Mouse (Mus musculus): Measurements from ENCODE around the gene Dpp9. TPM values are rescaled to one million over a fixed set of nuclear protein-coding genes. Genes with fewer than 3 reads are reported as not detected.

Gene Dpp9
- total RNA-seq, 1 experiment from 2014 or later = 40.4 TPM

- DNase-seq = no peak
Measured at GRCm38 (mm10) chr17:56182975-56183657, 35.6 kb downstream of the Dpp9 start.

GRCm38 (mm10) chr17:56175416-56175815, 43.3 kb downstream of the Dpp9 start:
- no peak for DNase-seq

GRCm38 (mm10) chr17:56173401-56174046, 45.2 kb downstream of the Dpp9 start:
- DNase-seq = no peak

GRCm38 (mm10) chr17:56171881-56172280, 46.8 kb downstream of the Dpp9 start:
- no peak for DNase-seq

DNA sequence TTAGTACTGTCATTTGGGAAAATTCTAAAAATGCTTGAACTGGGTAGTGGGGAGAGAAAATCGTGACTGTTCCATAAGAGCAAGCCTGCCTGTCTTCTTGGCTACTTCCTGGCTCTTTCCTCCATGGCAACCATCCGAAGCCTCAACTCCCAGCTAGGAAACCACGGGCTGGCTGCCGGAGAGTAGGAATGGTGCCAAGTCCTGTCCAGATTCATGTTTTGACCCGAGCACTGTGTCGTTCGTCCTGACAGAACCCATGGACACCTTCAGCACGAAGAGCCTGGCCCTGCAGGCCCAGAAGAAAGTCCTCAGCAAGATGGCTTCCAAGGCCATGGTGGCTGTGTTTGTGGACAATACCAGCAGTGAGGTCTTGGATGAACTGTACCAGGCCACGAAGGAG, 47.2 kb downstream of the Dpp9 start:
- no peak for DNase-seq

GRCm38 (mm10) chr17:56170636-56171035, 48.1 kb downstream of the Dpp9 start:
- no peak for DNase-seq

DNA sequence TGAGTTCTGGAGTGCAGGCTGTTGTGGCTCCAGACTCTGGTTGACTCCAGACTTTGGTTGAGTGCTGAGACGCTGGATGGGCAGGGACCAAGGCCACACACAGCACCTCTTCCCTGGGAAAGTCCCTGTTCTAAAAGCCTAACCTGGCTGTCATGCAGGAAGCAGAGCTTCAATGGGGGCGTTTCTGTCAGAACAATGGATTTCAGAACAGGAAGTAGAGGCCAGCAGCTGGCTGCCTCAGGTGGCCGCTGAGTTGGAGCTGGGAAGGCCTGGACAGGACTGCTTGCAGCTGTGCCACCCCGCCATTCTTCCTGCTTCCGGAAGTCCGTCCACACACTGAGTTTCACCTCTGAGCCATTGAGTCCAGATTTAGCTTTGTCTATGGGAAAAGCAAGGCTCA, 48.9 kb downstream of the Dpp9 start:
- no peak for DNase-seq

DNA sequence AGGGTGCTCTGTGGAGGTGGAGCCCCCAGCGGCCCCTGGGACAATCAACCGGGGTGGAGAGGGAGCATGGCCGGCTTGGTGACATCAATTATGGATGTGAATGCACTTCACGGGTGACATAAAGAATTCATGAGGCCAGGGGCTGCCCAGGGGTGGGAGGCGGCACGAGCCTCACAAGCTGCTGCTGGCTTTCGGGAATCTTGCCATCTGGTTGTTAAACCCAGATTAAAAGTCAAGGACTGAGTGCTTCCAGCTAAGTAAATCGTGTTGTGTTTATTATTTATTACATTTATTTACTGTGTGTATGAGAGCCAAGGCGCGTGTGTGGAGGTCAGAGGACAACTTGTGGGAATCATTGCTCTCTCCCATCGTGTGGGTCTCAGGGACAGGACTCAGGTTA, 53.0 kb downstream of the Dpp9 start:
- no peak for DNase-seq

GRCm38 (mm10) chr17:56164510-56164909, 54.2 kb downstream of the Dpp9 start:
- DNase-seq = no peak

DNA sequence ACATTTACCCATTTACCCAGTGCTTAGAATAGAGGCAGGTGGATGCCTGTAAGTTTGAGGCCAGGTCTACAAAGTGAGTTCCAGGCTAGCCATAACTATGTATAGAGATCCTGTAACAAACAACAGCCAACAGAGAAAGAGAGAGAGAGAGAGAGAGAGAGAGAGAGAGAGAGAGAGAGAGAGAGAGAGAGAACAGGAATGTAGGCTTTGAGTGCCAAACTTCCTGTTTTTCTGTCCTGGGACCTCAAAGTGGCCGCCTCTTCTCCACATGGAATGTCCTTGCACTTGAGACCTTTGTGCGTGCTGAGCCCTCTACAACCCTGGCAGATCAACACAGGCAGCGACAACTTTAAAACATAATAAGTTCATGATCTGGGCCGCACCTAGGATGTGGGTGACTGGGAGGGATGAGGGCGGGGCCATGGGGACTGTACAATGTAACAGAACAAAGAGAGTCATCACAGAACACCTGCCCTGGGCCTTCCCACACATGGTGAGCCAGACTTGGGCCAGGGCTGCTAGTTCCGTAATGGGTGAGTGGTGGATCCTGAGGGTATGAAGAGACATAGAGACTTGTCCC, 55.1 kb downstream of the Dpp9 start:
- DNase-seq = no peak

DNA sequence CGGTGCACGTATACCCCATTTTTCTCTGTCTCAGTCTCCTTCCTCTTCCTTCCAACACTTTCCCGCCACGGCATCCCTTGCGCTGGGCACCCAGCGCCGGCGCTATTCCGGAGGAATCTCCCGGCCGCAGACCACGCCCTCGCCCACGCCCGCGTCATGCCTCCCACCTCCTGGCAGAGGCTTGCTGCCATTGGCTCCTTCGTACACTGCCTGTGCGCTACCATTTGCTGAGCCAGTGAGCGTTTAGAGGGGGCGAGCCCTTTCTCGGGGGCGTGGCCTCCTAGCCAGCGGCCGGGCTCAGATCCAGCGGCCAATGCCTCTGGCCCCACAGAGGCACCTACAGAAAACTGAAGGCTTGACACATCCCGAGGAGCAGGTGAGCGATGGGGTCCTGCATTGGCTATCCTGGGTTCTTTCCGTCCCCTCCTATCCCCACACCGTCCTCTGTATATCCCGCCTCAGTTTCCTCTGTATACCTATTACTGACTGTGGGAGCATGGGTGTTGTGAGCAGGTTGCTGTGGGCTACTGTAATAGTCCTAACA, 56.4 kb downstream of the Dpp9 start, which contains the start of gene Tnfaip8l1:
Tnfaip8l1 (plus strand) TSS at position 247 of the 544 bp plus-strand sequence.
- DNase-seq = peak; percentile 96

DNA sequence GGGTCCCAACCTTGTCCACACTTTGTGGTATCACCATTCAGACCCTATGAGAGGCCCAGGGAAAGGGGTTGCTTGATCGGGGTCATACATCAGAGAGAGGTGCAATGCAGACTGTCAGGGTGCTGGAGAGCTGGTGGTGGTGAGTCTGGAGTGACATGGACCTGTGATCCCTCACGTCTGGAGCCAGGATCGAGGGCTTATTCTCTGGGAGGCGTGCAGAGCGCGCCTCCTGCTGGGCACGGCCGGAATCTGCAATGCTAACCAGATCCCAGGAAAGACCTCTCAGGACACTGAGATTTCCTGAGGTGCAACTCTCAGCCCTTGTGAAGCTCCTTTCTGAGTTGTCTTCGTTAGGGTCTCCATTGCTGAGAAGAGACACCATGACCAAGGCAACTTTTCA, 59.0 kb downstream of the Dpp9 start:
- DNase-seq = peak; percentile 67

DNA sequence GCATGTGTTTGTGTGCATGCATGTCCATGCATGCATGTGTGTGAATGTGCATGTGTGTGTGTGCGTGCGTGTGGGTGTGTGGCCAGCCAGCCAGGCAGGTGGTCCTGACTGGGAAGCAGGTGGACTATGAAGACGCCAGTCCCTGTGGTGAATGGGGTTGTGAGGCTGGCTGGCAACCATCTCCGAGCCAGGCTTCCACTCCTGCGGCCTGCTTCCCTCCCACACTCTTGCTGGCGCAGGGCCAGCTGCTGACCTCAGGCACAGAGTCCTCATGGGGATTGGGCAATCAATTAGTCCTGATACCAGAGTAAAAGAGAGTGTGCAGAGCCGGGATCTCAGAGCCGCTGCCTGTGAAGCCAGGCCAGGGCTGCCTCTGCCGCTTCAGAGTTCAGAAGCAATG, 65.1 kb downstream of the Dpp9 start:
- peak; percentile 84 for DNase-seq

GRCm38 (mm10) chr17:56149897-56150296, 68.8 kb downstream of the Dpp9 start:
- DNase-seq = no peak

DNA sequence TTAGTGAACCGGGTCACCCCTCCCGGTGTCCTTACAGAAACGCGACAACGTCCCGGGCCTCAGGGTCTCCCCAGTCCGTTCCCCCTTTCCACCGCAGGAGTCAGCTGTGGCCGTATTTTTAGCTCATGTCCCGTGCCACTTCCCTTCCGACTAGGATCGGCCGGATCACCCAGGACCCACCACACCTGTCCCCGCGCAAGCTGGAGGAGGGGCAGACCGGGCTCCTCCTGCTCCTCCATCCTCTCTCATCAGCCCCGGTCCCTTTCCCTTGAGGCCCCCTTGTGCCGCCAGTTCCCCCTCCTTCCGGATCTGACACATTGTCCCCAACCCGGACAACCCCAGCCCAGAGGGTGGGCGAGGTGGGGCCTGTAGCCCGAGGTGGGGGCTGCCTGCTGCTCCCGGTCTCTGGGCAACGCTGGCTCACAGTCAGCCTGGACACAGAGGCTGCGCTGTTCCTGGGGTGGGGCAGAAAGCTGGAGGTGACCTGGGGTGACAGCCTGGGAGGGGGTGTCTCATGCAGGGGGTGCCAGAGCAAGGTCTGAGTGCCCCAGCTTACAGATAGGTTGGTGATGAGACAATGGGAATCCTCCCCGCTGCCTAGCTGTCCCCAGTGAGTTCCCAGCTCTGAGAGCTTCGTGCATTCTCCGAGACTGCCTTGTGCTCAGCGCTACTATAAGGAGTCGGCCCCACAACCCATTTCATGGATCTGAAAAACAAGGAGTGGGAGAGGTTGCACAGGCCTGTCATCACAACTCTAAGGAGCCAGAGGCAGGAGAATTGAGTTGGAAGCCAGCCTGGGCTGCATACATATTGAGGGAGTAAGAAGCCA, 69.7 kb downstream of the Dpp9 start:
- DNase-seq = no peak

GRCm38 (mm10) chr17:56148280-56148679, 70.4 kb downstream of the Dpp9 start:
- no peak for DNase-seq

DNA sequence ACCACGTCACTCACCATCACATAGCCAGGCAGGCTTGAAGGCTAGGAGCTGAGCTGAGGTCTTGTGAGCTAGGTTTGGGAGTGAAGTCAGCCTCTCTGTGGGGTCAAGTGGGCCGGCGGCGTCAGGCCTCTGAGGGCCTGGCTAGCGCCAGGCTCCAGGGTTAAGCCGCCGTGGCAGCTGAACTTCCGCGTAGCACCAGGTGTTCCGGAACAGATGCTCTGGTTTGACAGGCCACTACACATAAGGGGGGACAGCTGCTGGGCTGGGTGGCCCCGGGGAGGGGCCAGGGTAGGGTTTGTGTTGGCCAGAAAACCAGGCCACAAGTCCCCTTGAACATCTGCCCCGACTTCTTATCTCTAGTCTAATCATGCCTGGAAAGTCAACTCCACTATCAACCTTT, 71.3 kb downstream of the Dpp9 start:
- no peak for DNase-seq

DNA sequence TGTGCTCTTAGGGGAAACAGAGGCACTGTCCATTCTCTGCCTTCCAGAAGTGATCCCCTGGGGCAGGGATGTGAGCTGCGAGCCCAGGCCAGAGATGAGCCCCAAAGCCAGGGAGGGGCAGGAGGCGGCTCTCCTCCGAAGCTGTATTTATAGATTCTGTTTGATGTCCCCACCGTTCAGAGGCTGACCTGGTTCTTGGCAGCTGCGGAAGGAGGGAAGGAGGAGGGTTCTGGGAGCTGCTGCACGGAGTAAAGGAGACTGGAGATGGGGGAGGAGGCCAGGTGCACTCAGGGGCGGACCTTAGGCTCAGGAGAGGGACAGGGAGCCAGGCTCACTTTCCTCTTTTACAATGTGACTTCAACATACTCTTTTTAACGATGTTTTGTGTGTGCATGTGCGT, 72.6 kb downstream of the Dpp9 start:
- no peak for DNase-seq

GRCm38 (mm10) chr17:56144546-56144945, 74.2 kb downstream of the Dpp9 start:
- DNase-seq = no peak

DNA sequence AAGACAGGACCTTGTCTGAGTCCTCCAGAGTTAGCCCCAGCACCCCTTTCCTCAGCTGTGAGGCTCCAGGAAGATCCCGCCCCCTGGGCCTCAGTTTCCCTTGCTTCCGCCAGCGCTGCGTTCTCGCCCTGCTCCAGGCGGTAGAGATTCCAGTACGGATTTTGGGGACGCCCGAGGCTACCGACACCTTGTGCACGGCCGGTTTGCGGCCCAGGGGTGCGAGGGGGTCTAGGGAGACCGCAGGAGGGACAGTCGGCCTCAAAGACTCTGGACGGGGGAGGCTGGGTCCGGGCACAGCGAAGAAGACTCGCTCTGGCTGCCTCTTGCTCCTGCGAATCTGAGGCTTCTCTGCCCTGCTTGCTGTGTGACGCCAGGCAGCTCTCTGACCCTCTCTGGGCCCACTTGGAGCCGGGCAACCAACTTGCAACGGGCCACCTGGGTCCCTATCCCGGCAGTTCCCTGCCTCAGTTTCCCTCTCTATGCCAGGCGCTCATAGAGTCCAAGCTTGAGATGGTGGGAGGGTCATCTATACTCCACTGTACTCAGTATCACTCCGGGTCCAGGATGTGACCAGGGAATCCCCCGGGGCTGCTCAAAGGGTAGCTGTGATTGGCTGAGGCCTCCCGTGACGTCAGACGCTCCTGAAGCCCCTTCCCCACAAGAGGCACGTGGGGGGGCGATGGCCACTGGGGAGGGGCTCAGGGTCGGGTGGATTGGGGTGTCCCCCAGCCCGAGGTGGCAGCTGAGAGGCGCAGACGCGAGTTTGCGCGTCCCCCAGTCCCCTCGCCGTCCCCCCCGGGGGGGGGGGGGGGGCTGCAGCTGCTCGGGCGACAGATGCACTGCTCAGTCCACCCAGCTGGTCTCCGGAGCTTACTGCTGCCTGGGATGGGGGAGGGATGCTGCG, 76.8 kb downstream of the Dpp9 start:
- DNase-seq = no peak

DNA sequence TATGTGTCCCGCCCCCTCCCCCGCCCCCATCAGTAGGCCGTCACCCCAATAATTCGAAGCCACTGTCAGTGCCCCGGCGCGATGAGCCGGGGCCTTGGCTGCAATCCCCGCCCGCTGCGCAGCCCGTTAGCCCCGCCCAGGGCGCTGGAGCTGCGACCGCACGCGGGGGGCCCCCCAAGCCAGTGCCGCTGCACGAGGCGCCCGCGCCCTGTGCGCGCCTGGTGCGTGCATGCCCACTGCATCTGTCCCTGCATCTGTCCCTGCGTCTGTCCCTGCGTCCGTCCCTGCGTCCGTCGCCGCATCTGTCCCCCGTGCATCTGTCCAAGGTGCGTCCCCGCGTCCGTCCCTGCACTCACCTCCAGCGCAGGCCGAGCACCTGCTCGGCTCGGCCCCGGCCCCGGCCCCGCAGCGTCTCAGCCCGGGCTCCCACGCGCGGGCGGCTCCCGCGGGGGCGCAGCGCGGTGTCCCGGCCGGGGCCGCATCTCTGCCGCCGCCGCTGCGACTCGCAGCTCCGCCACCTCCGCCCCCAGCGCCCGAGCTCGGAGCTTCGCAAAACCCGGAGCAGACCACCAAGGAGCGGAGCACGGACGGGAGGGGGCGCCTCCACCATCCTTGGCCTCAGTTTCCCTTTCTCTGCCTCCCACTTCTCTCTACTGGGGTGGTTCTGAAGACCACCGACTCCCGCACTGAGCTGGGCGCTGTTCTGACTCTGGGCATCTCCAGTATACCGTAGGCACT, 78.7 kb downstream of the Dpp9 start, which contains the start of gene Sema6b:
Sema6b (minus strand) TSS at position 486 of the 738 bp plus-strand sequence.
- peak; percentile 75 for DNase-seq

All from adrenal gland, postnatal 25 days (tissue).